Mouse (Mus musculus) liver, postnatal 0 days (tissue): ENCODE results near the gene Runx3. TPM values are rescaled to one million over a fixed set of nuclear protein-coding genes. Genes with fewer than 3 reads are reported as not detected.
A peak's percentile ranks its signal among the peaks of the same experiment; 100 is the strongest.

Experiments
- ATAC-seq: fragments of 200-750 bp; cut with Nextera tagmentation; 2 replicates; pipeline ENCODE4 v1.8.0; 2017; ENCODE audit warnings: mild to moderate bottlenecking, moderate library complexity
- DNase-seq: peaks from one replicate; pipeline ENCODE4 v3.0.0-alpha.2; 2016
- H3K27ac ChIP-seq: fragments of 300-500 bp; sonication (generic); 2 replicates; pipeline ENCODE4 v1.5.1; 2014; ENCODE audit warnings: antibody characterized with exemption, moderate library complexity, mild to moderate bottlenecking, low read depth
- H3K27me3 ChIP-seq: fragments of 300-500 bp; sonication (generic); 2 replicates; pipeline ENCODE4 v1.6.1; 2014; ENCODE audit warnings: low read length, control low read depth, mixed read lengths; ENCODE audit not compliant: insufficient read depth
- H3K36me3 ChIP-seq: fragments of 300-500 bp; sonication (generic); replicated peaks from 2 replicates; pipeline ENCODE4 v1.6.1; 2014; ENCODE audit warnings: mild to moderate bottlenecking, control low read depth, low read length, moderate library complexity, mixed read lengths; ENCODE audit not compliant: insufficient read depth
- H3K4me1 ChIP-seq: fragments of 300-500 bp; sonication (generic); 2 replicates; pipeline ENCODE4 v1.6.1; 2014; ENCODE audit warnings: antibody characterized with exemption, mild to moderate bottlenecking, control low read depth; ENCODE audit not compliant: insufficient read depth
- H3K4me2 ChIP-seq: fragments of 300-500 bp; sonication (generic); 2 replicates; pipeline ENCODE4 v1.6.1; 2014; ENCODE audit warnings: low read depth, mild to moderate bottlenecking, low read length, moderate library complexity, mixed read lengths
- H3K4me3 ChIP-seq: fragments of 300-500 bp; sonication (generic); 2 replicates; pipeline ENCODE4 v1.5.1; 2014; ENCODE audit warnings: low read depth, low read length
- H3K9ac ChIP-seq: fragments of 300-500 bp; sonication (generic); replicated peaks from 2 replicates; pipeline ENCODE4 v1.6.1; 2014; ENCODE audit warnings: mild to moderate bottlenecking, moderate library complexity
- H3K9me3 ChIP-seq: fragments of 300-500 bp; sonication (generic); 2 replicates; pipeline ENCODE4 v1.6.1; 2016; ENCODE audit warnings: mild to moderate bottlenecking, control low read depth, low read length, mixed read lengths
- CTCF ChIP-seq: sonication (generic); IDR thresholded peaks from 2 replicates; pipeline ENCODE4 v1.5.1; 2016; ENCODE audit warnings: antibody characterized with exemption, low read depth
- EP300 ChIP-seq: IDR thresholded peaks from 2 replicates; pipeline ENCODE4 v1.6.1; 2016; ENCODE audit warnings: antibody characterized with exemption, low read depth, mild to moderate bottlenecking
- WGBS: fragments of 180-500 bp; shearing (Covaris S2); extraction: QIAGEN DNeasy Blood & Tissue Kit; methylation state at CpG from one replicate; pipeline ENCODE4 v1.1.7; 2014; ENCODE audit not compliant: insufficient replicate concordance; 5-methylcytosine and 5-hydroxymethylcytosine counted together
- polyA plus RNA-seq: library from polyadenylated mRNA; unstranded; fragments of >200 nt; fragmentation: Nextera tagmentation; extraction: Ambion mirVana; gene quantifications from 2 replicates; pipeline ENCODE4 v1.2.1, GENCODE M21; 2015

The Runx3 gene
- polyA plus RNA-seq, 1 experiment from 2014 or later: 0.39 TPM

DNA sequence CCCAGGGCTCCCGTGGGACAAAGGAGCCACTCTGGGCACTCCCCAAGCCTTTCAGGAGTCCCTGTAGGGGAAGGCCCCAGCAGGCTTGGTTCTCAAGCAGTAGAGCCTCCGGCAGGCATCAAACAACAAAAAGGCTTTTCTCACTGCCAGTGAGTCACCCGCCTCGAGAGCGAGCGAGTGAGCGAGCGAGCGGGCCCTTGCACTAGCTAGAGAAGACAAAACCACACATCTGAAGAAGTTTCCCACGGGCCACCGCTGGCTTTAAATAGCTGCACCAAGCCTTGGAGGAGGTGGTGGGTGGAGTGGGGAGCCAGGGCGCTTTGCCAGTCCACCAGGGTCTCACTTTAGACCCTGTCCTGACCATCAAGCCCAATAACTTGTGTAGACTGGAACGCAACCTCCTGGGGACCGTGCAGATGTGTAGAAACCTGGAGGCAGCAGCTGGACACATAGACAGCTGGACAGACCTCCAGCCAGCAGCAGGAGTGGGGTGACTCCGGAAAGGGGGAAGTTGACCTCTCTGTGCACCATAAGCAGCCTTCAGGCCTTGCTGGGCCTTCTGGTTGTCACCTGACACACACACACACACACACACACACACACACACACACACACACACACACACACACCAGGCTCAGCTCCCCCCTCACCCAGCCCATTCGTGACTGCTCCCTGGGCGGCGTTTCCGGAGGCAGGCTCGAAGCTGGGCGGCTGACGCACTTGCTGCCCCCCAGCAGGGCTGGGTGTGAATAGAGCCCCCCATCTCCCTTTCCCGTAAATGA lies 40.4 kb upstream of the Runx3 start:
- WGBS: 38% methylated on average over 23 of the region's 23 CpGs
- Histone ChIP-seq H3K27me3 (no peaks in the 10 kb centered on the region), H3K4me3 (no peak overlapping the region), H3K27ac (no peak overlapping the region), H3K4me1 (no peaks in the 10 kb centered on the region; the same call in 1 of the 2 replicates), H3K36me3 (no peaks in the 10 kb centered on the region), H3K9ac (no peak overlapping the region), H3K4me2 (no peak overlapping the region), H3K9me3 (no peaks in the 10 kb centered on the region)
- ATAC-seq (no peak), DNase-seq (no peak)
- no peak for TF ChIP-seq CTCF
- TF ChIP-seq EP300: no peak

DNA sequence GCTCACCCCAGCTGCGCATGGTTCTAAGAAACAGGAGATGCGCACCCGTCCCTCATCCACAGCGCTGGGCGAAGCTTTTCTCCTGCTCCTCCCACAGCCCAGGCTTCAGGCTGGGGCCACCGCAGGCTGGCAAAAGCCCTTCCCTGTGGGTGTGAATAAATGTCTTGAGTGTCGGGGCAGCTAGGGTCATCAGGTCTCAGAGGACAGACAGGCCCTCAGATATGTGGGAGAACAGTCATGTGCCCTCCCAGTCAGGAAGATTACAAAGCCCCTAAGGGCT lies 39.9 kb upstream of the Runx3 start:
- Histone ChIP-seq H3K36me3 (no peaks in the 10 kb centered on the region), H3K4me3 (no peak overlapping the region), H3K27me3 (no peaks in the 10 kb centered on the region), H3K4me1 (no peaks in the 10 kb centered on the region; the same call in 1 of the 2 replicates), H3K9me3 (no peaks in the 10 kb centered on the region), H3K9ac (no peak overlapping the region), H3K4me2 (no peak overlapping the region), H3K27ac (no peak overlapping the region)
- ATAC-seq (no peak), DNase-seq (no peak)
- 48% methylated on average over 7 of the region's 7 CpGs for WGBS
- no peak for TF ChIP-seq EP300
- TF ChIP-seq CTCF: no peak

DNA sequence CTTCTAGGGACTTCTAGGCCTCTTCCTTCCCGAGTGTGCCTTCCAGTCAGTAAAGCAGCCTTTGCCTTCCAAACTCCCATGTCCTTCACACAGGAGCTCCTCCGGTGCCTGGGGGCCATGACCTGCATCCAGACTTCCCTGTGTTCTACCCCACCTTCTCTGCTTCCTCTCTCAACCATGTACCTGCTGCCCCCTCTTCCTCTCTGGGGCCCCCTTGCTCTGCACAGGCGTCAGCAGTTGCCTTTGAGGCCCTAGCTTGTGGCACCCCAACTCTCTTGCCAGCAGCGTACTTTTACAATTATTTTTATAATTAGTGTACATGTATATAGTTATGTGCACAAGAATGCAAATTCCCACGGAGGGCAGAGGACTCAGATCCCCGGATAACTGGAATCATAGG lies 37.4 kb upstream of the Runx3 start:
- no peak overlapping the region for H3K9ac ChIP-seq
- no peaks in the 10 kb centered on the region for H3K9me3 ChIP-seq
- no peak for DNase-seq
- WGBS: 57% methylated on average over 6 of the region's 6 CpGs
- H3K4me2 ChIP-seq: no peak overlapping the region
- ATAC-seq: no peak
- H3K36me3 ChIP-seq: no peaks in the 10 kb centered on the region
- H3K27ac ChIP-seq: no peak overlapping the region
- TF ChIP-seq CTCF (no peak), EP300 (no peak)
- H3K27me3 ChIP-seq: no peaks in the 10 kb centered on the region
- H3K4me1 ChIP-seq: no peaks in the 10 kb centered on the region; the same call in 1 of the 2 replicates
- no peak overlapping the region for H3K4me3 ChIP-seq

DNA sequence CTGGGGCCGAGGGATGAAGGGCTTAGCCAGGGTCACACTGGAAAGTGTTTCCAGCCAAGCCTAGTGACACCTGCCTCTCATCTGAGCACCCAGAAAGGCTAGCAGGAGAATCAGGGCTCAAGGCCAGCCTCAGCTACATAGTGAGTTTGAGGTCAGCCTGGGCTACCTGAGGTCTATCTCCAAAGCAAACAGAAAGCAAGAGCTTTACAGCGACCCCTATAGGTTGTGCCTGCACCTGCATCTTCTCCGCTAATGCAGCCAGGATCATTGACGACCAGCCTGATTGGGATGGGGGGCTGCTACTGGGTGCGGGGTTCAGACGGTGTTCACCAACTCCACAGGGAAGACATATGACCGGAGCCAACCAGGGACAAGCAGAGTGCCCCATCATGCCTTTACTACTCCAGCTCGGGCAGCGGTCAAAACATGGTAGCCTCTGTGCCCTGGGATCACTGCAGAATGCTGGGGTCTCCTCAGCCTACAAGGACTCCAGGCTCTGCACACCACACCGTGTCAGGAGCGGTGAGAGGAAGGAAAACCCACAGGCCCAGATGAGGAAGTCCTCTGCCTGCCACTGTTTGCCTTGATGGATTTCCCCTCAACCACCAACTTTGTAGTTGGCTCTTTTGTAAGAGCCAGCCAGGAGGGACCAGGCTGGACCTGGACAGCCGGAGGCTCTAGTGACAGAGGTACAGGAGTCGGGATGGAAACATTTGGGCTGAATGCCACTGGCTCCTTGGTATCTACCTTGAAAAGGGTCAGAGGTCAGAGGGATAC lies 35.2 kb upstream of the Runx3 start:
- Histone ChIP-seq H3K27ac (no peak overlapping the region), H3K4me1 (no peaks in the 10 kb centered on the region), H3K4me2 (no peak overlapping the region), H3K36me3 (no peaks in the 10 kb centered on the region), H3K9me3 (no peaks in the 10 kb centered on the region), H3K4me3 (no peak overlapping the region), H3K9ac (no peak overlapping the region), H3K27me3 (no peaks in the 10 kb centered on the region)
- no peak for ATAC-seq
- no peak for DNase-seq
- WGBS: 39% methylated on average over 13 of the region's 13 CpGs
- TF ChIP-seq EP300 (no peak), CTCF (peak; percentile 62)

DNA sequence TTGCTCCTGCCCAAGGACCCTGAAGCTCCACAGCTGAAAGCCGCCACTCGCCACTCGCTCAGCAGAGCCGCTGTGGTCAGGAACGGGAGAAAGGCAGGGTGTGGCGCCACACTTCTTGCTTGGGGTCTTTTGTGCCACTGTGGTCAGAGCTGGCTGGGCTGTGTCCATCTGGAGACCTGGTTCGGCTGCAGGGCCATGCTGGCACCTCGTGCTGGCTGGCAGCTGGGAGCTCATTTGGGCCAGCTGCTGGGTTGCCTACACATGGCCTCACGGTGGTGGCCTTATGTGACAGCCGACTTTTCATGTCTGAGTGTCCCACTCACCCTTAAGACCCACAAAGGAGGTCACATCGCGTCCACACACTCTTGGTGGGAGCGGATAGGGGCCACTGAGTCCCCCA lies 29.8 kb upstream of the Runx3 start:
- Histone ChIP-seq H3K4me1 (no peaks in the 10 kb centered on the region), H3K4me2 (no peak overlapping the region), H3K27me3 (0 out of 2 replicates have a peak, but pooled peaks cover 2% of the 10 kb centered on the region), H3K27ac (no peak overlapping the region), H3K9me3 (no peaks in the 10 kb centered on the region), H3K36me3 (no peaks in the 10 kb centered on the region), H3K9ac (no peak overlapping the region), H3K4me3 (no peak overlapping the region)
- no peak for DNase-seq
- no peak for ATAC-seq
- TF ChIP-seq EP300: no peak
- TF ChIP-seq CTCF: no peak
- WGBS: 65% methylated on average over 13 of the region's 13 CpGs

DNA sequence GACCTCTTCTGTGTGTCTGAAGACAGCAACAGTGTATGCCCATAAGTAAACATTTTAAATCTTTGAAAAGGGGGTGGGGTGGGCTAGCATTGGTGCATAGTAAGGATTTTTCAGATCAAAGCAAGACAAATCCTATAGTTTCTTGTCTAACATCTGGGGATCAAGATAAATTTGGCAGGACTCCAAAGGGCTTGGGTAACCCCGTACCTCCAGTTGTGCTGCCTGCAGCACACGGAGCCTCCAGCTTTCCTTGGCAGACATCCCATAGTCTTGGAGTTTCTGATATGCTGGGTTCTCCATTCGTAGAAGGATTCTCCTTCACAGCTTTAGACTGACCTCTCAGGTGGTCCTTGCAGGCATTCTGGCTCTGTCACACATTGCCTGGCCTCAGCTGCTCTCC lies 27.6 kb upstream of the Runx3 start:
- no peak for ATAC-seq
- 65% methylated on average over 3 of the region's 3 CpGs for WGBS

More for the DNA sequence above, 27.6 kb upstream of the Runx3 start:
- Histone ChIP-seq H3K27ac (no peak overlapping the region), H3K9ac (no peak overlapping the region), H3K4me2 (no peak overlapping the region), H3K4me3 (no peak overlapping the region), H3K36me3 (no peaks in the 10 kb centered on the region), H3K27me3 (0 out of 2 replicates have a peak, but pooled peaks cover 2% of the 10 kb centered on the region), H3K9me3 (no peaks in the 10 kb centered on the region), H3K4me1 (no peaks in the 10 kb centered on the region)
- TF ChIP-seq EP300: no peak
- TF ChIP-seq CTCF: no peak
- no peak for DNase-seq
